In genomic region chr1:85258634-85259033, GRCm38 (mm10) we compare ENCODE assay signal across 13 mouse cellular contexts. TPM values are rescaled to one million over a fixed set of nuclear protein-coding genes. Genes with fewer than 3 reads are reported as not detected.
A peak's percentile ranks its signal among the peaks of the same experiment; 100 is the strongest.
DNase-seq lines count a peak whose midpoint lies in the region.
"Not testable (repeated sequence)": the region's sequence is repeated elsewhere in the genome, so short reads cannot be mapped to it uniquely, and the experiment has no call there.
"Had no signal": no experiment of that assay in that cellular context is flagged by ENCODE, and none has a peak within 500 bp of the region (broad histone marks: within the 10 kb centered on the region; RNA-seq: fewer than 3 reads in every experiment).

No protein-coding gene starts in this region.

- not testable (repeated sequence) for H3K4me3 ChIP-seq in heart, embryonic 10.5 days

- 48% methylated on average over 2 of the region's 2 CpGs for WGBS in heart, embryonic 10.5 days

- DNase-seq in A20 (ENCODE audit: low read depth, low spot score): peak; percentile 44
- peak; percentile 21 for DNase-seq in adrenal gland, postnatal 10 days
- peak; percentile 22 for DNase-seq in gastrocnemius, postnatal 14 days
- peak; percentile 62 for DNase-seq in heart, embryonic 10.5 days (ENCODE audit: low spot score)
- DNase-seq in layer of hippocampus, adult 11-12 months (ENCODE audit: low spot score): peak; percentile 17
- peak; percentile 42 for DNase-seq in ovary, adult 18-20 months (ENCODE audit: low spot score)
- peak; percentile 63 for DNase-seq in testis, postnatal 10 days (ENCODE audit: low spot score)
- DNase-seq in urinary bladder, postnatal 4 days (ENCODE audit: low spot score in 2 of 2): peak; percentile 47 to 85

- not testable (repeated sequence) for H3K27ac ChIP-seq in heart, embryonic 10.5 days

- H3K9me3 ChIP-seq in heart, embryonic 10.5 days: not testable (repeated sequence)

- not testable (repeated sequence) for H3K36me3 ChIP-seq in heart, embryonic 10.5 days

- not testable (repeated sequence) for H3K27me3 ChIP-seq in heart, embryonic 10.5 days (ENCODE audit: insufficient read depth, poor library complexity, severe bottlenecking)

- intact Hi-C loops in gastrocnemius, postnatal 14 days (cut with DNase I; ENCODE audit: low total_unique reads): not testable (repeated sequence)

- H3K4me1 ChIP-seq in heart, embryonic 10.5 days: not testable (repeated sequence)

RNA-seq across cellular contexts. Expression of gene C130026I21Rik, which starts 11.7 kb away (rescaled TPM):
- 1 to 10 TPM; 1.3 TPM for total RNA-seq in adrenal gland, postnatal 10 days (2021)
- not detected for total RNA-seq in gastrocnemius, postnatal 14 days (2021)
- not detected in 2 replicates for polyA plus RNA-seq in heart, embryonic 10.5 days (2016; fragmentation: Nextera tagmentation; extraction: Ambion mirVana)
- total RNA-seq: midbrain, postnatal 0 days had no signal
- polyA plus RNA-seq: hindbrain, embryonic 11.5 days; limb, embryonic 11.5 days; liver, embryonic 11.5 days; midbrain, embryonic 10.5 days; midbrain, postnatal 0 days had no signal
